Mouse (Mus musculus): ENCODE results near the gene Kat5. TPM values are rescaled to one million over a fixed set of nuclear protein-coding genes. Genes with fewer than 3 reads are reported as not detected.

Kat5 gene
- polyA plus RNA-seq, 1 experiment from 2014 or later = 31.5 TPM

- WGBS = 87% methylated on average over 6 of the region's 6 CpGs
- Histone ChIP-seq H3K27me3 (ENCODE audit: control insufficient read depth, insufficient read depth, low read length) (no peaks in the 10 kb centered on the region), H3K9me3 (ENCODE audit: control insufficient read depth, low read length) (no peaks in the 10 kb centered on the region), H3K4me3 (ENCODE audit: low read length) (no peak overlapping the region), H3K4me1 (ENCODE audit: control insufficient read depth, insufficient read depth, low read length) (no peaks in the 10 kb centered on the region), H3K9ac (ENCODE audit: low read depth, low read length) (no peak overlapping the region), H3K27ac (ENCODE audit: low read depth, low read length) (no peak overlapping the region), H3K4me2 (replicated peaks; ENCODE audit: low read depth, low read length) (no peak overlapping the region), H3K36me3 (ENCODE audit: control insufficient read depth, insufficient read depth, low read length) (no peaks in the 10 kb centered on the region)
- no peak for ATAC-seq (ENCODE audit: low FRiP score, low TSS enrichment)
These were observed 18.1 kb downstream of the Kat5 start for GRCm38 (mm10) chr19:5591888-5592287.

- H3K27me3 ChIP-seq (ENCODE audit: control insufficient read depth, insufficient read depth, low read length) = no peaks in the 10 kb centered on the region
- H3K4me3 ChIP-seq (ENCODE audit: low read length) = no peak overlapping the region
- WGBS = 70% methylated on average over 9 of the region's 9 CpGs
- no peak overlapping the region for H3K27ac ChIP-seq (ENCODE audit: low read depth, low read length)
- no peak for ATAC-seq (ENCODE audit: low FRiP score, low TSS enrichment)
- H3K9me3 ChIP-seq (ENCODE audit: control insufficient read depth, low read length) = no peaks in the 10 kb centered on the region
- H3K4me1 ChIP-seq (ENCODE audit: control insufficient read depth, insufficient read depth, low read length) = no peaks in the 10 kb centered on the region
- H3K4me2 ChIP-seq (replicated peaks; ENCODE audit: low read depth, low read length) = no peak overlapping the region
- H3K9ac ChIP-seq (ENCODE audit: low read depth, low read length) = no peak overlapping the region
- H3K36me3 ChIP-seq (ENCODE audit: control insufficient read depth, insufficient read depth, low read length) = no peaks in the 10 kb centered on the region
These were observed 20.9 kb downstream of the Kat5 start for GRCm38 (mm10) chr19:5589159-5589558.

GRCm38 (mm10) chr19:5581995-5582394 lies 28.0 kb downstream of the Kat5 start:
- H3K27ac ChIP-seq (ENCODE audit: low read depth, low read length) = no peak overlapping the region
- H3K4me1 ChIP-seq (ENCODE audit: control insufficient read depth, insufficient read depth, low read length) = no peaks in the 10 kb centered on the region
- H3K27me3 ChIP-seq (ENCODE audit: control insufficient read depth, insufficient read depth, low read length) = no peaks in the 10 kb centered on the region
- H3K9ac ChIP-seq (ENCODE audit: low read depth, low read length) = no peak overlapping the region
- ATAC-seq (ENCODE audit: low FRiP score, low TSS enrichment) = no peak
- WGBS = 73% methylated on average over 2 of the region's 2 CpGs
- no peak overlapping the region for H3K4me2 ChIP-seq (replicated peaks; ENCODE audit: low read depth, low read length)
- no peak overlapping the region for H3K4me3 ChIP-seq (ENCODE audit: low read length)
- H3K9me3 ChIP-seq (ENCODE audit: control insufficient read depth, low read length) = no peaks in the 10 kb centered on the region
- no peaks in the 10 kb centered on the region for H3K36me3 ChIP-seq (ENCODE audit: control insufficient read depth, insufficient read depth, low read length)

- no peak for ATAC-seq (ENCODE audit: low FRiP score, low TSS enrichment)
- WGBS = 85% methylated on average over 6 of the region's 6 CpGs
- Histone ChIP-seq H3K27ac (ENCODE audit: low read depth, low read length) (no peak overlapping the region), H3K4me1 (ENCODE audit: control insufficient read depth, insufficient read depth, low read length) (no peaks in the 10 kb centered on the region), H3K36me3 (ENCODE audit: control insufficient read depth, insufficient read depth, low read length) (no peaks in the 10 kb centered on the region), H3K9me3 (ENCODE audit: control insufficient read depth, low read length) (no peaks in the 10 kb centered on the region), H3K9ac (ENCODE audit: low read depth, low read length) (no peak overlapping the region), H3K4me2 (replicated peaks; ENCODE audit: low read depth, low read length) (no peak overlapping the region), H3K4me3 (ENCODE audit: low read length) (no peak overlapping the region), H3K27me3 (ENCODE audit: control insufficient read depth, insufficient read depth, low read length) (no peaks in the 10 kb centered on the region)
These were observed 29.3 kb downstream of the Kat5 start for GRCm38 (mm10) chr19:5580776-5581175.

- Histone ChIP-seq H3K27ac (ENCODE audit: low read depth, low read length) (no peak overlapping the region), H3K9ac (ENCODE audit: low read depth, low read length) (no peak overlapping the region), H3K4me2 (replicated peaks; ENCODE audit: low read depth, low read length) (no peak overlapping the region), H3K4me3 (ENCODE audit: low read length) (no peak overlapping the region), H3K36me3 (ENCODE audit: control insufficient read depth, insufficient read depth, low read length) (no peaks in the 10 kb centered on the region), H3K27me3 (ENCODE audit: control insufficient read depth, insufficient read depth, low read length) (no peaks in the 10 kb centered on the region), H3K4me1 (ENCODE audit: control insufficient read depth, insufficient read depth, low read length) (no peaks in the 10 kb centered on the region), H3K9me3 (ENCODE audit: control insufficient read depth, low read length) (no peaks in the 10 kb centered on the region)
- 70% methylated on average over 4 of the region's 4 CpGs for WGBS
- ATAC-seq (ENCODE audit: low FRiP score, low TSS enrichment) = no peak
These were observed 30.1 kb downstream of the Kat5 start for GRCm38 (mm10) chr19:5579971-5580370.

- Histone ChIP-seq H3K4me1 (ENCODE audit: control insufficient read depth, insufficient read depth, low read length) (no peaks in the 10 kb centered on the region), H3K27me3 (ENCODE audit: control insufficient read depth, insufficient read depth, low read length) (no peaks in the 10 kb centered on the region), H3K27ac (ENCODE audit: low read depth, low read length) (no peak overlapping the region), H3K9me3 (ENCODE audit: control insufficient read depth, low read length) (no peaks in the 10 kb centered on the region), H3K4me2 (replicated peaks; ENCODE audit: low read depth, low read length) (no peak overlapping the region), H3K4me3 (ENCODE audit: low read length) (no peak overlapping the region), H3K36me3 (ENCODE audit: control insufficient read depth, insufficient read depth, low read length) (peaks cover 10% of the 10 kb centered on the region), H3K9ac (ENCODE audit: low read depth, low read length) (no peak overlapping the region)
- WGBS = 85% methylated on average over 1 of the region's 1 CpGs
- ATAC-seq (ENCODE audit: low FRiP score, low TSS enrichment) = no peak
These were observed 34.7 kb downstream of the Kat5 start for GRCm38 (mm10) chr19:5575336-5575735.

GRCm38 (mm10) chr19:5572331-5573125 lies 37.5 kb downstream of the Kat5 start:
- Histone ChIP-seq H3K27me3 (ENCODE audit: control insufficient read depth, insufficient read depth, low read length) (no peaks in the 10 kb centered on the region), H3K27ac (ENCODE audit: low read depth, low read length) (no peak overlapping the region), H3K9ac (ENCODE audit: low read depth, low read length) (no peak overlapping the region), H3K4me2 (replicated peaks; ENCODE audit: low read depth, low read length) (no peak overlapping the region), H3K36me3 (ENCODE audit: control insufficient read depth, insufficient read depth, low read length) (peaks cover 22% of the 10 kb centered on the region), H3K9me3 (ENCODE audit: control insufficient read depth, low read length) (no peaks in the 10 kb centered on the region), H3K4me1 (ENCODE audit: control insufficient read depth, insufficient read depth, low read length) (no peaks in the 10 kb centered on the region), H3K4me3 (ENCODE audit: low read length) (no peak overlapping the region)
- ATAC-seq (ENCODE audit: low FRiP score, low TSS enrichment) = no peak
- WGBS = 86% methylated on average over 19 of the region's 19 CpGs

- ATAC-seq (ENCODE audit: low FRiP score, low TSS enrichment) = no peak
- 80% methylated on average over 5 of the region's 5 CpGs for WGBS
These were observed 38.2 kb downstream of the Kat5 start for GRCm38 (mm10) chr19:5571831-5572230.

GRCm38 (mm10) chr19:5570353-5571246 lies 39.4 kb downstream of the Kat5 start:
- H3K4me3 ChIP-seq (ENCODE audit: low read length) = no peak overlapping the region
- H3K9me3 ChIP-seq (ENCODE audit: control insufficient read depth, low read length) = no peaks in the 10 kb centered on the region
- H3K27me3 ChIP-seq (ENCODE audit: control insufficient read depth, insufficient read depth, low read length) = peaks cover 9% of the 10 kb centered on the region; the same call in 1 of the 2 replicates
- H3K27ac ChIP-seq (ENCODE audit: low read depth, low read length) = no peak overlapping the region
- 88% methylated on average over 32 of the region's 32 CpGs for WGBS
- H3K36me3 ChIP-seq (ENCODE audit: control insufficient read depth, insufficient read depth, low read length) = peaks cover 22% of the 10 kb centered on the region
- H3K4me2 ChIP-seq (replicated peaks; ENCODE audit: low read depth, low read length) = no peak overlapping the region
- H3K4me1 ChIP-seq (ENCODE audit: control insufficient read depth, insufficient read depth, low read length) = peaks cover 14% of the 10 kb centered on the region
- 0 out of 2 replicates have a peak overlapping the region, but pooled peaks have one; percentile 4 for H3K9ac ChIP-seq (ENCODE audit: low read depth, low read length)
- ATAC-seq (ENCODE audit: low FRiP score, low TSS enrichment) = no peak

More at GRCm38 (mm10) chr19:5571831-5572230, 38.2 kb downstream of the Kat5 start:
- Histone ChIP-seq H3K36me3 (ENCODE audit: control insufficient read depth, insufficient read depth, low read length) (peaks cover 22% of the 10 kb centered on the region), H3K4me2 (replicated peaks; ENCODE audit: low read depth, low read length) (no peak overlapping the region), H3K4me3 (ENCODE audit: low read length) (no peak overlapping the region), H3K9me3 (ENCODE audit: control insufficient read depth, low read length) (no peaks in the 10 kb centered on the region), H3K4me1 (ENCODE audit: control insufficient read depth, insufficient read depth, low read length) (peaks cover 4% of the 10 kb centered on the region), H3K27ac (ENCODE audit: low read depth, low read length) (no peak overlapping the region), H3K9ac (ENCODE audit: low read depth, low read length) (no peak overlapping the region), H3K27me3 (ENCODE audit: control insufficient read depth, insufficient read depth, low read length) (peaks cover under 1% of the 10 kb centered on the region; the same call in 1 of the 2 replicates)

Data from kidney, embryonic 14.5 days (tissue).